Mouse (Mus musculus): ENCODE data around the gene Arhgap24.

DNA sequence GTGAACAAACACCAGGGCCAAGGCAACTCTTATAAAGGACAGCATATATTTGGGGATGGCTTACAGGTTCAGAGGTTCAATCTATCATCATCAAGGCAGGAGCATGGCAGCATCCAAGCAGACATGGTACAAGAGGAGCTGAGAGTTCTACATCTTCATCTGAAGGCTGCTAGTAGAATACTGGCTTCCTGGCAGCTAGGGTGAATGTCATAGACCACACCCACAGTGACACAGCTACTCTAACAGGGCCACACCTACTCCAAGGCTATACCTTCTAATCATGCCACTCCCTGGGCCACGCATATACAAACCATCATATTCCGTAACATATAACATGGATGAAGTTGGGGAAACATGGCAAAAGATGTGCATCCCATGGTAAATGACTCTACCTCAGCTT is 27.9 kb upstream of the Arhgap24 start:
- TF ChIP-seq CTCF (conservative IDR thresholded peaks at IDR 0.05 in 1 of 2, IDR thresholded peaks at IDR 0.05 in 1 of 2; ENCODE audit: low read depth in 2 of 2, low read length in 2 of 2) (no peak), POLR2A (IDR thresholded peaks at IDR 0.05; ENCODE audit: low read depth, low read length) (peak; percentile 53), UBTF (IDR thresholded peaks at IDR 0.05; ENCODE audit: low read depth, low read length) (no peak), NRF1 (IDR thresholded peaks at IDR 0.05; ENCODE audit: low read depth, low read length) (no peak), KAT2A (IDR thresholded peaks at IDR 0.05; ENCODE audit: insufficient replicate concordance, low read length) (no peak), TCF12 (IDR thresholded peaks at IDR 0.05; ENCODE audit: low read depth, low read length) (peak; percentile 42; the same call in 1 of the 2 replicates), POLR2AphosphoS2 (IDR thresholded peaks at IDR 0.05; ENCODE audit: low read depth, low read length) (no peak), BHLHE40 (IDR thresholded peaks at IDR 0.05; ENCODE audit: low read depth, low read length) (no peak), CHD1 (IDR thresholded peaks at IDR 0.05; ENCODE audit: low read depth, low read length) (no peak), MYC (IDR thresholded peaks at IDR 0.05; ENCODE audit: low read depth, low read length) (no peak), MAX (IDR thresholded peaks at IDR 0.05; ENCODE audit: low read length) (no peak), JUND (conservative IDR thresholded peaks at IDR 0.05; ENCODE audit: low read depth, low read length) (no peak)
